Mouse (Mus musculus): ENCODE results near the gene Klf7. TPM values are rescaled to one million over a fixed set of nuclear protein-coding genes. Genes with fewer than 3 reads are reported as not detected.

Klf7 gene
- 80.9 and 118 TPM in 2 replicates for total RNA-seq (2023)

GRCm38 (mm10) chr1:64121559-64122465 is at the start of gene Klf7:
Gene Klf7, minus strand, starts transcription at chr1:64122282.

